Mouse (Mus musculus) intestine, embryonic 14.5 days (tissue): ENCODE results near the gene Psmd7. TPM values are rescaled to one million over a fixed set of nuclear protein-coding genes. Genes with fewer than 3 reads are reported as not detected.
A peak's percentile ranks its signal among the peaks of the same experiment; 100 is the strongest.
"Not testable (repeated sequence)": the region's sequence is repeated elsewhere in the genome, so short reads cannot be mapped to it uniquely, and the experiment has no call there.

Experiments used
- ATAC-seq: fragments of 200-750 bp; cut with Nextera tagmentation; replicated peaks from 2 replicates; pipeline ENCODE4 v1.8.0; 2017; ENCODE audit warnings: low read depth, moderate number of reproducible peaks, moderate TSS enrichment, moderate library complexity; ENCODE audit not compliant: low FRiP score, low TSS enrichment
- DNase-seq: peaks from one replicate; pipeline ENCODE4 v3.0.0-alpha.2; 2018; ENCODE audit warnings: low spot score
- H3K27ac ChIP-seq: fragments of 300-500 bp; sonication (generic); 2 replicates; pipeline ENCODE4 v1.5.1; 2014; ENCODE audit warnings: low read depth, mild to moderate bottlenecking, control low read depth
- H3K27me3 ChIP-seq: fragments of 300-500 bp; sonication (generic); replicated peaks from 2 replicates; pipeline ENCODE4 v1.6.1; 2014; ENCODE audit warnings: low read length, control low read depth; ENCODE audit not compliant: control insufficient read depth, insufficient read depth
- H3K36me3 ChIP-seq: fragments of 300-500 bp; sonication (generic); 2 replicates; pipeline ENCODE4 v1.6.1; 2014; ENCODE audit warnings: low read length, control low read depth; ENCODE audit not compliant: control insufficient read depth, insufficient read depth
- H3K4me1 ChIP-seq: fragments of 300-500 bp; sonication (generic); replicated peaks from 2 replicates; pipeline ENCODE4 v1.6.1; 2014; ENCODE audit warnings: low read length, control low read depth, mixed read lengths; ENCODE audit not compliant: control insufficient read depth, insufficient read depth
- H3K4me2 ChIP-seq: fragments of 300-500 bp; sonication (generic); 2 replicates; pipeline ENCODE4 v1.6.1; 2014; ENCODE audit warnings: low read length
- H3K4me3 ChIP-seq: fragments of 300-500 bp; sonication (generic); 2 replicates; pipeline ENCODE4 v1.5.1; 2014; ENCODE audit warnings: low read depth, low read length, control low read depth, mixed read lengths
- H3K9ac ChIP-seq: fragments of 300-500 bp; sonication (generic); 2 replicates; pipeline ENCODE4 v1.6.1; 2014; ENCODE audit warnings: mild to moderate bottlenecking, low read length
- H3K9me3 ChIP-seq: fragments of 300-500 bp; sonication (generic); 2 replicates; pipeline ENCODE4 v1.6.1; 2016; ENCODE audit warnings: low read length, control low read depth; ENCODE audit not compliant: control insufficient read depth
- WGBS: fragments of 180-500 bp; shearing (Covaris S2); extraction: QIAGEN DNeasy Blood & Tissue Kit; methylation state at CpG from one replicate; pipeline ENCODE4 v1.1.7; 2014; 5-methylcytosine and 5-hydroxymethylcytosine counted together
- polyA plus RNA-seq: library from polyadenylated mRNA; unstranded; fragments of >200 nt; fragmentation: Nextera tagmentation; extraction: Ambion mirVana; gene quantifications from 2 replicates; pipeline ENCODE4 v1.2.1, GENCODE M21; 2014

Psmd7 gene
- polyA plus RNA-seq = 254 and 272 TPM in 2 replicates

DNA sequence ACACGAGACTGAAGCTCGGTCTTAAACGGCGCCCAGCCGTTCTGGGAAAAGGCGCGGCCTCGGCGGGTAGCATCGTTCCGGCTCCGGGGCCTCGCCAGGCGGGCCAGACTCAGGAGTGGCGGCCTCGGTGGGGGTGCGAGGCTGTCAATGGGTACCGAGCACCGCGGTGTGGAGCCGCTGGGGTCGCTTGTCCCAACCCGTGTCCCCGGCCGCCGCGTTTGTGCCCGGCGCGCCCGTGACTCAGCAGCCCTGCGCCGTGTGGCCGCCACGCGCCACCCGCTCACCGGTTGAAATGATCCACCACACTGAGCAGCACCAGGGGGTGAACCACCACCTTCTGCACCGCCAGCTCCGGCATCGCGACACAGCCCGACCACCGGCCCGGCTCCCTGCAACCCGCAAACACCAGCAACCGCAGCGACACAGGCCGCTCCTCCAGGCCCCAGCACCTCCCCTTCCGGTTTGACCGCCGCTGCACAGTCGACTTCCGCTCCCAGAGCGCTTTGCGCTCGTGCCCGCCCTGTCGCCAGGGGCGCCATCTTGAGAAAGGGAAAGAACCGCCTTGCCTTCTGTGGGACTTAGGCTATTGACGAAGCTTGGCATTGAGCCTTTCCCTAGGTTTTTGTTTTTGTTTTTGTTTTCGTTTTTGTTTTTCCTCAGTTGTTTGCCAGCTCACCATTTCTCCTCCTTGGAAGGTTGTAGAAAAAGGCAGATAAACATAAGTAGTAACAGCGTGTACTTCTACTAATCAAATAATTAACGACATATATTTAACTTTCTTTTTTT, at the start of gene Psmd7:
Gene Psmd7 (minus strand): TSS at position 470 of the 786 bp plus-strand sequence.
- peak within 1 kb of the TSS; percentile 83 for H3K4me2 ChIP-seq
- peak; percentile 91 for DNase-seq

DNA sequence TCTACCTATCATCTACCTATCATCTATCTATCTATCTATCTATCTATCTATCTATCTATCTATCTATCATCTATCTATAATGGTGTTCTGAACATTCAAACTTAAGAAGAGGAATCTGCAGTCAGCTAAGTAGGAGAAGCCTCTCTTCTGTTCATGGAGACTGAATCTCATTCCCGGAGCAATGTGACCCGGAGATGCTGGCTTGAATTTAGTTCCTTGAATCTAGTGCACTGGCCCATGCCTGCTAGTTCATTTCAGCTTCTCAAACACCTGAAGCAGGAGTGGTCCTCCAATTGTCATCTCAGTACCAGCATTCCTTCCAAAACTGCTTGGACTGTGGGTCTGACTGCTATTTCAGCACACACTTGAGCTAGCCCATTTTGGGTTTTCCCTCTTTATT, 45.5 kb upstream of the Psmd7 start:
- WGBS = 95% methylated on average over 2 of the region's 2 CpGs
- Histone ChIP-seq H3K27ac (no peak overlapping the region), H3K4me1 (no peaks in the 10 kb centered on the region), H3K9ac (no peak overlapping the region), H3K27me3 (no peaks in the 10 kb centered on the region), H3K36me3 (no peaks in the 10 kb centered on the region), H3K9me3 (no peaks in the 10 kb centered on the region), H3K4me3 (no peak overlapping the region), H3K4me2 (no peak overlapping the region)
- ATAC-seq (no peak), DNase-seq (no peak)

More for the DNA sequence above, at the start of gene Psmd7:
- Histone ChIP-seq H3K4me1 (peaks cover 16% of the 10 kb centered on the region), H3K4me3 (peak within 1 kb of the TSS; percentile 78), H3K27ac (peak within 1 kb of the TSS; percentile 83), H3K9me3 (no peaks in the 10 kb centered on the region), H3K27me3 (no peaks in the 10 kb centered on the region), H3K36me3 (peaks cover 30% of the 10 kb centered on the region), H3K9ac (peak within 1 kb of the TSS; percentile 85)
- WGBS = 2% methylated on average over 59 of the region's 65 CpGs
- ATAC-seq = peak; percentile 95

DNA sequence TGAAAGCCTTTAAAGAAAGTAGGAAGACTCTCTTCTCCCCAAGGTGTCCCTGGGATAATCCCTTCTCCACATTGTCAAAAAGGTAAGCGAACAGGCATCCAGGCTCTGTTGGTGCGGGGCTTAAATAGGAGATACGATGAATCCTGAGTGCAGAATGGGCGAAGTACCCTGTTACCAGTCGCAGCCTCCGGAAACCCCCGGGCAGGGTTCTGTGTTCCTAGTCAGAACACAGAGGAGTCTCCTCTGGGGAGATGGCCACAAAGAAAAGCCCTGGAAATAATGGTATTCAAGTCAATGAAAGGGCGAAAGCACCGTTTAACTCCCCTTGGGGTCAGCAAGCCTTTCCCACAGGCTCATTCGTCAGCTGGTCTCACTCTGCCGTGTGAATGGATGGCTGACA, 41.4 kb upstream of the Psmd7 start:
- Histone ChIP-seq H3K4me1 (no peaks in the 10 kb centered on the region), H3K36me3 (no peaks in the 10 kb centered on the region), H3K9ac (no peak overlapping the region), H3K27ac (no peak overlapping the region), H3K27me3 (no peaks in the 10 kb centered on the region), H3K4me3 (no peak overlapping the region), H3K9me3 (no peaks in the 10 kb centered on the region), H3K4me2 (no peak overlapping the region)
- 81% methylated on average over 11 of the region's 11 CpGs for WGBS
- ATAC-seq (no peak), DNase-seq (peak; percentile 32)

- no peaks in the 10 kb centered on the region for H3K36me3 ChIP-seq
- no peak for DNase-seq
- no peak overlapping the region for H3K27ac ChIP-seq
- H3K4me1 ChIP-seq = no peaks in the 10 kb centered on the region
- H3K9ac ChIP-seq = no peak overlapping the region
- no peak overlapping the region for H3K4me3 ChIP-seq
- no peak overlapping the region for H3K4me2 ChIP-seq
- WGBS = 54% methylated on average over 8 of the region's 8 CpGs
- ATAC-seq = no peak
- no peaks in the 10 kb centered on the region for H3K27me3 ChIP-seq
- no peaks in the 10 kb centered on the region for H3K9me3 ChIP-seq
Measured at GRCm38 (mm10) chr8:107628501-107629149, 40.4 kb upstream of the Psmd7 start.

GRCm38 (mm10) chr8:107627881-107628280, 39.6 kb upstream of the Psmd7 start:
- Histone ChIP-seq H3K4me3 (no peak overlapping the region), H3K4me2 (no peak overlapping the region), H3K27ac (no peak overlapping the region), H3K36me3 (no peaks in the 10 kb centered on the region), H3K9ac (no peak overlapping the region), H3K4me1 (no peaks in the 10 kb centered on the region), H3K9me3 (no peaks in the 10 kb centered on the region), H3K27me3 (no peaks in the 10 kb centered on the region)
- DNase-seq (no peak), ATAC-seq (no peak)
- 82% methylated on average over 9 of the region's 9 CpGs for WGBS

DNA sequence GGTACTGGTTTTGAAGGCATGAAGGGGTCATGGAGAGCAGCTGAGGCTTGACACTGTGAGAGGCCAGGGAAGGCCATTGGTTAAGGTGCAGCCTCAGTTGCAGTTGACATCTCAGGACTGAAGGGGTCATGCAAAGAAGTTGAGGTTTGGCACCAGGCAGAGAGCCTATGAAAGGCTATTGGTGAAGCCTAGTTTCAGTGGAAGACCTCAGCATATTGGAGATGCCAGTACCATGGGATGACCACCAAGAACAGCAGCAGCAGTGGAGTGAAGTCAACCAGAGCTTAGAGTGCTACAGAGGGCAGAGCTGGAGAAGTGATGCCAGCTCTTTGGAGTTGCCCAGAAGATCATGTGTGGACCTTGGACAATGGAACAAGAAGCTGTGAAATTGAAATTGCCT, 36.0 kb upstream of the Psmd7 start:
- not testable (repeated sequence) for H3K27ac ChIP-seq, H3K9me3 ChIP-seq, H3K9ac ChIP-seq, H3K4me1 ChIP-seq, H3K4me2 ChIP-seq, H3K4me3 ChIP-seq, ATAC-seq, H3K36me3 ChIP-seq, DNase-seq, H3K27me3 ChIP-seq

GRCm38 (mm10) chr8:107621930-107622623, 33.8 kb upstream of the Psmd7 start:
- WGBS = 87% methylated on average over 10 of the region's 10 CpGs
- no peak overlapping the region for H3K4me3 ChIP-seq
- no peak overlapping the region for H3K9ac ChIP-seq
- H3K27ac ChIP-seq = no peak overlapping the region
- H3K27me3 ChIP-seq = no peaks in the 10 kb centered on the region
- DNase-seq = no peak
- no peaks in the 10 kb centered on the region for H3K4me1 ChIP-seq
- no peaks in the 10 kb centered on the region for H3K36me3 ChIP-seq
- no peak overlapping the region for H3K4me2 ChIP-seq
- no peak for ATAC-seq
- no peaks in the 10 kb centered on the region for H3K9me3 ChIP-seq

GRCm38 (mm10) chr8:107621136-107621535, 32.9 kb upstream of the Psmd7 start:
- Histone ChIP-seq H3K27ac (no peak overlapping the region), H3K4me1 (no peaks in the 10 kb centered on the region), H3K27me3 (no peaks in the 10 kb centered on the region), H3K36me3 (no peaks in the 10 kb centered on the region), H3K4me2 (no peak overlapping the region), H3K4me3 (no peak overlapping the region), H3K9me3 (no peaks in the 10 kb centered on the region), H3K9ac (no peak overlapping the region)
- WGBS = 60% methylated on average over 3 of the region's 3 CpGs
- ATAC-seq = no peak
- no peak for DNase-seq
